Mouse (Mus musculus): ENCODE measurements around the gene Tbl2.

DNA sequence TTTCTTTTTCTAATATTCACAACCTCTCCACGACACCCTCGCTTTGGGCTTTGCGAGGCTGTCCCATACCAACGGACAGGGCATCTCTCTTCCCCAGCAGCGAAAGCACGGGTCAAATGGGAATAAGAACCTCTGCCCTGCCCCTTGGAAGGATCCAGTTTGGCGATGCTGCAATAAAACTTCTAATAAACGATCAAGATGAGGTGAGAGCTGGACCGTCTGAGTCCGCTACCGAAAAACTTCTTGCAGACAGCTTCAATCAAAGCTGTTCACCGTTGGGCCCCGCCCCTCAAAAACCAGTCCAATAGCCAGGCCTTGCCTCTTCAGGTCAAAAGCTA is 773 bp upstream of the Tbl2 start:
- TF ChIP-seq CTCF (IDR thresholded peaks at IDR 0.05; ENCODE audit: low read depth) (no peak), EP300 (IDR thresholded peaks at IDR 0.05; ENCODE audit: low read depth) (no peak)

Data from liver, embryonic 14.5 days (tissue).